Mouse (Mus musculus): ENCODE results near the gene Tmem120b. TPM values are rescaled to one million over a fixed set of nuclear protein-coding genes. Genes with fewer than 3 reads are reported as not detected.
A peak's percentile ranks its signal among the peaks of the same experiment; 100 is the strongest.

Gene Tmem120b
- total and polyA plus RNA-seq, 3 experiments: 5.6 to 6.8 TPM; not detected in 1

- Histone ChIP-seq H3K9ac (ENCODE audit: control insufficient read depth, low read depth, low read length, poor library complexity, severe bottlenecking) (peak overlapping the region; percentile 88), H3K36me3 (ENCODE audit: control insufficient read depth in 1 of 2, insufficient read depth in 2 of 2, low read length in 2 of 2) (peaks cover 0 to 13% of the 10 kb centered on the region in 2 experiments; a peak in 2 of 4 replicates), H3K79me2 (ENCODE audit: control insufficient read depth, insufficient read depth, low read length, poor library complexity) (no peaks in the 10 kb centered on the region; the same call in 1 of the 2 replicates), H3K27ac (ENCODE audit: control insufficient read depth, low read depth, low read length) (peak overlapping the region; percentile 90), H3K27me3 (ENCODE audit: control insufficient read depth in 1 of 2, insufficient read depth in 2 of 2, low read length in 2 of 2) (no peaks in the 10 kb centered on the region), H3K9me3 (replicated peaks; ENCODE audit: insufficient read depth, low read length) (no peaks in the 10 kb centered on the region), H3K4me1 (ENCODE audit: control insufficient read depth in 1 of 2, insufficient read depth in 2 of 2, low read length in 2 of 2) (peaks cover 0 to 12% of the 10 kb centered on the region in 2 experiments; a peak in 3 of 4 replicates), H3K4me3 (ENCODE audit: control insufficient read depth in 1 of 2, insufficient read depth in 1 of 2, low read depth in 2 of 2, low read length in 2 of 2) (peak overlapping the region; percentile 58 to 72)
- TF ChIP-seq MAX (IDR thresholded peaks at IDR 0.05; ENCODE audit: low read length) (peak; percentile 88), TCF12 (IDR thresholded peaks at IDR 0.05; ENCODE audit: low read depth, low read length) (peak; percentile 39; the same call in 1 of the 2 replicates), BHLHE40 (IDR thresholded peaks at IDR 0.05; ENCODE audit: borderline replicate concordance, low read depth, low read length) (peak; percentile 93), NELFE (IDR thresholded peaks at IDR 0.05; ENCODE audit: low read depth, low read length) (peak; percentile 76), GABPA (IDR thresholded peaks at IDR 0.05; ENCODE audit: low read depth, low read length) (no peak), USF1 (IDR thresholded peaks at IDR 0.05; ENCODE audit: low read depth, low read length) (peak; percentile 94), NRF1 (IDR thresholded peaks at IDR 0.05; ENCODE audit: insufficient read depth, low read depth, low read length, poor library complexity, severe bottlenecking) (peak; percentile 96), ZNF384 (IDR thresholded peaks at IDR 0.05; ENCODE audit: low read depth, low read length) (peak; percentile 98), CTCF (IDR thresholded peaks at IDR 0.05 in 2 of 3, conservative IDR thresholded peaks at IDR 0.05 in 1 of 3; ENCODE audit: control insufficient read depth in 1 of 3, insufficient read depth in 1 of 3, low read depth in 2 of 3, low read length in 3 of 3, poor library complexity in 1 of 3, severe bottlenecking in 1 of 3) (peak in 2 of 3 experiments; percentile 31 to 34; a peak in 4 of 6 replicates), MYC (IDR thresholded peaks at IDR 0.05; ENCODE audit: low read depth, low read length) (peak; percentile 95), ELF1 (IDR thresholded peaks at IDR 0.05; ENCODE audit: low read depth, low read length) (peak; percentile 99), HCFC1 (IDR thresholded peaks at IDR 0.05; ENCODE audit: low read depth, low read length) (peak; percentile 84), ETS1 (IDR thresholded peaks at IDR 0.05; ENCODE audit: low read depth, low read length) (no peak), SIN3A (IDR thresholded peaks at IDR 0.05; ENCODE audit: low read length) (peak; percentile 69), POLR2AphosphoS2 (IDR thresholded peaks at IDR 0.05; ENCODE audit: low read length) (no peak; the same call in 1 of the 2 replicates), MXI1 (IDR thresholded peaks at IDR 0.05; ENCODE audit: low read depth, low read length) (peak; percentile 82), POLR2A (IDR thresholded peaks at IDR 0.05; ENCODE audit: control insufficient read depth in 1 of 2, insufficient read depth in 1 of 2, low read depth in 1 of 2, low read length in 2 of 2, poor library complexity in 1 of 2) (peak; percentile 44 to 91; a peak in 2 of 4 replicates), GATA1 (IDR thresholded peaks at IDR 0.05; ENCODE audit: low read depth, low read length) (no peak), CHD2 (IDR thresholded peaks at IDR 0.05; ENCODE audit: low read length) (peak; percentile 73), TBP (IDR thresholded peaks at IDR 0.05; ENCODE audit: low read depth, low read length) (peak; percentile 67; the same call in 1 of the 2 replicates)
- peak; percentile 99 for DNase-seq (ENCODE audit: low read depth, low spot score)
Measured at GRCm38 (mm10) chr5:123057366-123058250, 10.6 kb upstream of the Tmem120b start.
